Mouse (Mus musculus) stomach, postnatal 0 days (tissue): ENCODE measurements around the gene Aldoc. TPM values are rescaled to one million over a fixed set of nuclear protein-coding genes. Genes with fewer than 3 reads are reported as not detected.

Experiments used
- ATAC-seq: fragments of 200-750 bp; cut with Nextera tagmentation; 2 replicates; pipeline ENCODE4 v1.8.0; 2017; ENCODE audit not compliant: low FRiP score, low TSS enrichment
- DNase-seq: peaks from one replicate; pipeline ENCODE4 v3.0.0-alpha.2; 2016; ENCODE audit warnings: low spot score
- H3K27ac ChIP-seq: fragments of 300-500 bp; sonication (generic); replicated peaks from 2 replicates; pipeline ENCODE4 v1.5.1; 2014; ENCODE audit warnings: mild to moderate bottlenecking, control low read depth
- H3K27me3 ChIP-seq: fragments of 300-500 bp; sonication (generic); 2 replicates; pipeline ENCODE4 v1.6.1; 2014; ENCODE audit warnings: low read length; ENCODE audit not compliant: control insufficient read depth, insufficient read depth
- H3K36me3 ChIP-seq: fragments of 300-500 bp; sonication (generic); 2 replicates; pipeline ENCODE4 v1.6.1; 2014; ENCODE audit warnings: low read length, mixed read lengths; ENCODE audit not compliant: control insufficient read depth, insufficient read depth
- H3K4me1 ChIP-seq: fragments of 300-500 bp; sonication (generic); replicated peaks from 2 replicates; pipeline ENCODE4 v1.6.1; 2014; ENCODE audit warnings: antibody characterized with exemption; ENCODE audit not compliant: control insufficient read depth, insufficient read depth
- H3K4me2 ChIP-seq: fragments of 300-500 bp; sonication (generic); replicated peaks from 2 replicates; pipeline ENCODE4 v1.6.1; 2014; ENCODE audit warnings: low read depth, mild to moderate bottlenecking, control low read depth, moderate library complexity
- H3K4me3 ChIP-seq: fragments of 300-500 bp; sonication (generic); 2 replicates; pipeline ENCODE4 v1.5.1; 2014; ENCODE audit warnings: low read depth, low read length, control low read depth
- H3K9ac ChIP-seq: fragments of 300-500 bp; sonication (generic); 2 replicates; pipeline ENCODE4 v1.6.1; 2014; ENCODE audit warnings: mild to moderate bottlenecking, low read length, control low read depth, mixed read lengths
- H3K9me3 ChIP-seq: fragments of 300-500 bp; sonication (generic); 2 replicates; pipeline ENCODE4 v1.6.1; 2016; ENCODE audit warnings: low read length; ENCODE audit not compliant: control insufficient read depth
- CTCF ChIP-seq: IDR thresholded peaks from 2 replicates; pipeline ENCODE4 v1.5.1; 2016; ENCODE audit warnings: antibody characterized with exemption, low read depth, mild to moderate bottlenecking, moderate library complexity
- EP300 ChIP-seq: optimal IDR thresholded peaks from 2 replicates; pipeline ENCODE3; 2016; ENCODE audit warnings: antibody characterized with exemption
- WGBS: fragments of 180-500 bp; shearing (Covaris S2); extraction: QIAGEN DNeasy Blood & Tissue Kit; methylation state at CpG from one replicate; pipeline ENCODE4 v1.1.7; 2014; 5-methylcytosine and 5-hydroxymethylcytosine counted together
- polyA plus RNA-seq: library from polyadenylated mRNA; unstranded; fragments of >200 nt; fragmentation: Nextera tagmentation; extraction: Ambion mirVana; gene quantifications from 2 replicates; pipeline ENCODE4 v1.2.1, GENCODE M21; 2015

The Aldoc gene
- polyA plus RNA-seq, 1 experiment from 2014 or later = 15.0 TPM

DNA sequence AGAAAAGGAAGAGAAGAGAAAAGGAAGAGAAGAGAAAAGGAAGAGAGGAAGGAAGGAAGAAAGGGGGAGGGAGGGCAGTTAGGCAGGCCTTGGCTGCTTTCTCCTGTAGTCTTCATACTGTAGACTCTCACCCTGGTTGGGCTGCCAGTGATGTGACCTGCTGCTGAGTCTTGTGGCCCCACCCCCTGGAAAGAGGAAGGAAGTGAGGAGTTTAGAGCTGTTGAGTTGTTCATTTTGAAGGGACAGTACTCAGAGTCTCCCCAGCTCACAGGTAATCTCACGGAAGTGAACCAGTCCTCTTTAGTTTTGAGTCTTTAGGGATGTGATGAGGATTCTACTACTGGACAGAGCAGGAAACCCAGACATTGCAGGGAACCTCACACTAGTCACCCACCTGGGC, 30.3 kb downstream of the Aldoc start:
- Histone ChIP-seq H3K9me3 (no peaks in the 10 kb centered on the region), H3K9ac (no peak overlapping the region), H3K4me1 (no peaks in the 10 kb centered on the region), H3K4me3 (no peak overlapping the region), H3K4me2 (no peak overlapping the region), H3K27ac (no peak overlapping the region), H3K27me3 (no peaks in the 10 kb centered on the region), H3K36me3 (peaks cover 2% of the 10 kb centered on the region; the same call in 1 of the 2 replicates)
- ATAC-seq (no peak), DNase-seq (no peak)
- TF ChIP-seq CTCF (no peak), EP300 (no peak)
- 89% methylated on average over 1 of the region's 1 CpGs for WGBS

DNA sequence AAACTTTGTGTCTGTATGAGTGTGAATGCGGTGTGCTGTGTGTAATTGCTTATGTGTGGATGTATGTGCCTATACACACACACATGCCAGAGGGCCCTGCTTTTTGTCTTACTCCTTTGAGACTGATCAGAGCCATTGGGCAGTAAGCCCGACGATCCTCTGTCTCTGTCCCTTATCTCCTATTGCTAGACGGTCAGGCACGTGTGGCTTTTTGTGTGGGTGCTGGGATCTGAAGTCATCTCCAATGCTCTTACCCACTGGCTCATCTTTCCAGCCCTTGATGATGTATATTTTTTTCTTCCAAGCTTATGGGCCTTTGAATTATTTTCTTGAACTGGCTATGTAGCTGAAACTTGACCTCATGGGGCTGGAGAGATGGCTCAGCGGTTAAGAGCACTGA, 32.1 kb downstream of the Aldoc start:
- Histone ChIP-seq H3K27ac (no peak overlapping the region), H3K9me3 (no peaks in the 10 kb centered on the region), H3K4me3 (no peak overlapping the region), H3K9ac (no peak overlapping the region), H3K36me3 (no peaks in the 10 kb centered on the region), H3K27me3 (no peaks in the 10 kb centered on the region), H3K4me2 (no peak overlapping the region), H3K4me1 (no peaks in the 10 kb centered on the region)
- WGBS = 86% methylated on average over 6 of the region's 6 CpGs
- ATAC-seq (no peak), DNase-seq (no peak)
- no peak for TF ChIP-seq EP300
- TF ChIP-seq CTCF = no peak

- DNase-seq = peak; percentile 77
- no peak for ATAC-seq
These were observed 32.9 kb downstream of the Aldoc start for GRCm38 (mm10) chr11:78355471-78356238.

GRCm38 (mm10) chr11:78358330-78359007, 35.7 kb downstream of the Aldoc start:
- DNase-seq = peak; percentile 57
- WGBS = 13% methylated on average over 22 of the region's 22 CpGs

More at GRCm38 (mm10) chr11:78355471-78356238, 32.9 kb downstream of the Aldoc start:
- Histone ChIP-seq H3K27me3 (no peaks in the 10 kb centered on the region), H3K9ac (no peak overlapping the region), H3K27ac (no peak overlapping the region), H3K4me2 (no peak overlapping the region), H3K4me3 (no peak overlapping the region), H3K36me3 (no peaks in the 10 kb centered on the region), H3K4me1 (no peaks in the 10 kb centered on the region), H3K9me3 (no peaks in the 10 kb centered on the region)
- WGBS = 31% methylated on average over 4 of the region's 4 CpGs
- TF ChIP-seq CTCF (peak; percentile 83), EP300 (no peak)

DNA sequence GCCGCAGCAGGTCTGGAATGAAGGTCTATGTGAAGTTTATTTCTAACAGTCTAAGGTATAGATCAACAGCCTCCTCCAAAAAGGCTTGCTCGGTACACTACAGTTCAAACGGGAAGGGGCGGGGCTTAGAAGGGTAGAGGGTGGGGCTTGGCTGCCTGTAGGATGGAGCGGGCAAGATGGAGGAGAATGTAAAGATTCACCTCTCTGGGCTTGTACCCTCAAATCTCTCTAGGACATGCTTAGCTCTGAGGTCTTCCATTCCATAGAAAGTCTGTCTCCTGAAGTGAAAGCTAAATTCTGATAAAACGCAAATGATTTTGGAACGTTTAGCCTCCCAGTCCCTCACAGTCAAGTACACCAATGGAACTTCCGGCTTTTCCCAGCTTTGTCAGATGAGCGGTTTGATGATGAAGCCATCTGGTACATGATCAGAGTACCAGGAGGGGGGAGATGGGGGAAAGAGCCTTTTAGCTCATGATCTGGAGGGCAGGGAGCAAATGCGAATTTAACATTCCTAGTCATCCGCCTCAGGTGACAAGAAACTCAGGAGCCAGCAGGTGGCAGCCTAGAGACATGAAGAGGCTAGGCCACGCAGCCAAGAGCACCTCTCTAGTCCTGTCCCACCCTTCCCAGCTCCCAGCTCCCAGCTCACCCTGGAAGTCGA, 37.5 kb downstream of the Aldoc start:
- H3K4me3 ChIP-seq = peak overlapping the region; percentile 30
- TF ChIP-seq EP300 (no peak), CTCF (peak; percentile 88)

More at GRCm38 (mm10) chr11:78358330-78359007, 35.7 kb downstream of the Aldoc start:
- Histone ChIP-seq H3K4me1 (no peaks in the 10 kb centered on the region), H3K27me3 (no peaks in the 10 kb centered on the region), H3K27ac (no peak overlapping the region), H3K4me3 (no peak overlapping the region), H3K36me3 (no peaks in the 10 kb centered on the region), H3K9me3 (no peaks in the 10 kb centered on the region), H3K9ac (no peak overlapping the region), H3K4me2 (no peak overlapping the region)
- TF ChIP-seq EP300 (no peak), CTCF (peak; percentile 74)
- ATAC-seq = peak; percentile 25; the same call in 1 of the 2 replicates

More for the DNA sequence above, 37.5 kb downstream of the Aldoc start:
- Histone ChIP-seq H3K9me3 (no peaks in the 10 kb centered on the region), H3K4me1 (no peaks in the 10 kb centered on the region), H3K4me2 (peak overlapping the region; percentile 57), H3K27me3 (no peaks in the 10 kb centered on the region), H3K9ac (peak overlapping the region; percentile 18; the same call in 1 of the 2 replicates), H3K27ac (no peak overlapping the region), H3K36me3 (no peaks in the 10 kb centered on the region)
- peak; percentile 86 for DNase-seq
- WGBS = 14% methylated on average over 13 of the region's 13 CpGs
- peak; percentile 67 for ATAC-seq
